Mouse (Mus musculus) C2C12 (cell line): ENCODE results near the gene Kcnn3.

Experiments
- CTCF ChIP-seq: IDR thresholded peaks from one replicate; pipeline ENCODE4 v1.5.1; 2011; ENCODE audit not compliant: control insufficient read depth, insufficient read depth, insufficient read length
- MYOG ChIP-seq: IDR thresholded peaks from one replicate; pipeline ENCODE4 v1.6.1; 2011; ENCODE audit not compliant: control insufficient read depth, insufficient read length; ENCODE audit errors: extremely low read depth

GRCm38 (mm10) chr3:89633941-89634340 lies 114.0 kb downstream of the Kcnn3 start:
- TF ChIP-seq MYOG (no peak), CTCF (no peak)
